Mouse (Mus musculus) olfactory bulb, adult 2 months (tissue): ENCODE results near the gene Prss35.

ENCODE experiments used
- CTCF ChIP-seq: fragments of 200-500 bp; IDR thresholded peaks from 2 replicates; pipeline ENCODE4 v1.5.1; 2012; ENCODE audit warnings: low read depth, mild to moderate bottlenecking, low read length, moderate library complexity; ENCODE audit not compliant: insufficient read depth
- POLR2A ChIP-seq: fragments of 200-500 bp; IDR thresholded peaks from 2 replicates; pipeline ENCODE4 v1.6.1; 2012; ENCODE audit warnings: mild to moderate bottlenecking, low read depth, low read length, moderate library complexity; ENCODE audit not compliant: insufficient read depth

DNA sequence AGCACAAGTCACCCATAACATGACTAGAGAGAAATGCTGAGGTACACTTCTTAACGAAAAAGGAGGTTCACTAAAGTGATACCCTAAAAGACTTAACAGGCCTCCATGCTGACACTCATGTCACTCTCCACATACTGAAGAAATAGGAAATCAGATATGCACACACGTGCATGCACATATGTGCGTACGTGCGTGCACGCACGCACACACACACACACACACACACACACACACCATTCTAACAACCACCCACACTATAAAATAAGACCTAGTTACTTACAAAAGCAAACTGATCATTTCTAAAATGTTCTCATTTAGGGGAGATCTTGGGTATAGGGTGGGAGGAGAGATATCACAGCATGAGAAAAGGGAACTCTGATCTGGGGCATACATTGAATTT is 48.8 kb upstream of the Prss35 start:
- TF ChIP-seq CTCF (no peak), POLR2A (no peak)
